Mouse (Mus musculus) heart, embryonic 15.5 days (tissue): ENCODE measurements around the gene Snx5. TPM values are rescaled to one million over a fixed set of nuclear protein-coding genes. Genes with fewer than 3 reads are reported as not detected.

Experiments used
- ATAC-seq: fragments of 200-750 bp; cut with Nextera tagmentation; replicated peaks from 2 replicates; pipeline ENCODE4 v1.8.0; 2017; ENCODE audit warnings: low read depth, moderate TSS enrichment; ENCODE audit not compliant: insufficient number of reproducible peaks, insufficient read depth, low FRiP score
- H3K27ac ChIP-seq: fragments of 300-500 bp; sonication (generic); 2 replicates; pipeline ENCODE4 v1.5.1; 2015; ENCODE audit warnings: mild to moderate bottlenecking, inconsistent platforms
- H3K27me3 ChIP-seq: fragments of 300-500 bp; sonication (generic); 2 replicates; pipeline ENCODE4 v1.6.1; 2015; ENCODE audit warnings: inconsistent platforms
- H3K36me3 ChIP-seq: fragments of 300-500 bp; sonication (generic); 2 replicates; pipeline ENCODE4 v1.6.1; 2015; ENCODE audit warnings: mild to moderate bottlenecking, inconsistent platforms
- H3K4me1 ChIP-seq: fragments of 300-500 bp; sonication (generic); replicated peaks from 2 replicates; pipeline ENCODE4 v1.6.1; 2015; ENCODE audit warnings: inconsistent platforms
- H3K4me2 ChIP-seq: fragments of 300-500 bp; sonication (generic); 2 replicates; pipeline ENCODE4 v1.6.1; 2015; ENCODE audit warnings: inconsistent platforms, mild to moderate bottlenecking, moderate library complexity
- H3K4me3 ChIP-seq: fragments of 300-500 bp; sonication (generic); 2 replicates; pipeline ENCODE4 v1.5.1; 2015; ENCODE audit warnings: mild to moderate bottlenecking, inconsistent platforms
- H3K9ac ChIP-seq: fragments of 300-500 bp; sonication (generic); 2 replicates; pipeline ENCODE4 v1.6.1; 2015; ENCODE audit warnings: mild to moderate bottlenecking, inconsistent platforms
- H3K9me3 ChIP-seq: fragments of 300-500 bp; sonication (generic); replicated peaks from 2 replicates; pipeline ENCODE4 v1.6.1; 2016; ENCODE audit warnings: inconsistent platforms
- WGBS: fragments of 180-500 bp; shearing (Covaris S2); methylation state at CpG from one replicate; pipeline ENCODE4 v1.1.7; 2015; ENCODE audit warnings: mixed read lengths; 5-methylcytosine and 5-hydroxymethylcytosine counted together
- polyA plus RNA-seq: library from polyadenylated mRNA; unstranded; fragments of >200 nt; fragmentation: Nextera tagmentation; extraction: Ambion mirVana; gene quantifications from 2 replicates; pipeline ENCODE4 v1.2.1, GENCODE M21; 2015

Gene Snx5
- polyA plus RNA-seq, 1 experiment from 2014 or later, result 78.9 TPM

GRCm38 (mm10) chr2:144240095-144240899 is 30.4 kb downstream of the Snx5 start:
- WGBS, result 80% methylated on average over 3 of the region's 3 CpGs
- H3K4me1 ChIP-seq, result no peaks in the 10 kb centered on the region; the same call in 1 of the 2 replicates
- no peak for ATAC-seq
- H3K4me3 ChIP-seq, result no peak overlapping the region
- no peak overlapping the region for H3K4me2 ChIP-seq
- no peaks in the 10 kb centered on the region for H3K27me3 ChIP-seq
- no peaks in the 10 kb centered on the region for H3K36me3 ChIP-seq
- H3K9me3 ChIP-seq, result no peaks in the 10 kb centered on the region
- H3K27ac ChIP-seq, result no peak overlapping the region
- no peak overlapping the region for H3K9ac ChIP-seq

- Histone ChIP-seq H3K36me3 (no peaks in the 10 kb centered on the region), H3K4me3 (no peak overlapping the region), H3K4me2 (no peak overlapping the region), H3K9ac (no peak overlapping the region), H3K4me1 (no peaks in the 10 kb centered on the region; the same call in 1 of the 2 replicates), H3K27me3 (no peaks in the 10 kb centered on the region), H3K27ac (no peak overlapping the region), H3K9me3 (no peaks in the 10 kb centered on the region)
- 49% methylated on average over 2 of the region's 2 CpGs for WGBS
- no peak for ATAC-seq
These were observed 31.4 kb downstream of the Snx5 start for GRCm38 (mm10) chr2:144239318-144239717.

- no peaks in the 10 kb centered on the region for H3K27me3 ChIP-seq
- no peak overlapping the region for H3K4me3 ChIP-seq
- H3K36me3 ChIP-seq, result no peaks in the 10 kb centered on the region
- WGBS, result 59% methylated on average over 6 of the region's 6 CpGs
- H3K27ac ChIP-seq, result no peak overlapping the region
- no peaks in the 10 kb centered on the region for H3K9me3 ChIP-seq
- H3K4me2 ChIP-seq, result no peak overlapping the region
- ATAC-seq, result 0 out of 2 replicates have a peak, but pooled peaks have one; percentile 31
- no peaks in the 10 kb centered on the region; the same call in 1 of the 2 replicates for H3K4me1 ChIP-seq
- H3K9ac ChIP-seq, result no peak overlapping the region
These were observed 32.4 kb downstream of the Snx5 start for GRCm38 (mm10) chr2:144238341-144238740.

- H3K27me3 ChIP-seq, result no peaks in the 10 kb centered on the region
- no peak for ATAC-seq
- H3K36me3 ChIP-seq, result no peaks in the 10 kb centered on the region
- no peak overlapping the region for H3K9ac ChIP-seq
- no peaks in the 10 kb centered on the region; the same call in 1 of the 2 replicates for H3K4me1 ChIP-seq
- no peak overlapping the region for H3K4me3 ChIP-seq
- WGBS, result 55% methylated on average over 9 of the region's 9 CpGs
- H3K4me2 ChIP-seq, result no peak overlapping the region
- no peaks in the 10 kb centered on the region for H3K9me3 ChIP-seq
- H3K27ac ChIP-seq, result no peak overlapping the region
These were observed 33.7 kb downstream of the Snx5 start for GRCm38 (mm10) chr2:144236791-144237584.

GRCm38 (mm10) chr2:144235776-144236175 is 34.9 kb downstream of the Snx5 start:
- 68% methylated on average over 3 of the region's 3 CpGs for WGBS
- H3K27me3 ChIP-seq, result no peaks in the 10 kb centered on the region
- H3K36me3 ChIP-seq, result no peaks in the 10 kb centered on the region
- no peak for ATAC-seq
- H3K4me1 ChIP-seq, result peaks cover 3% of the 10 kb centered on the region
- no peak overlapping the region for H3K27ac ChIP-seq
- no peak overlapping the region for H3K4me3 ChIP-seq
- no peaks in the 10 kb centered on the region for H3K9me3 ChIP-seq
- H3K4me2 ChIP-seq, result no peak overlapping the region
- H3K9ac ChIP-seq, result no peak overlapping the region

GRCm38 (mm10) chr2:144233534-144233933 is 37.2 kb downstream of the Snx5 start:
- H3K9ac ChIP-seq, result no peak overlapping the region
- H3K4me1 ChIP-seq, result peaks cover 7% of the 10 kb centered on the region; the same call in 1 of the 2 replicates
- WGBS, result 71% methylated on average over 3 of the region's 3 CpGs
- no peak overlapping the region for H3K4me2 ChIP-seq
- no peak for ATAC-seq
- H3K27me3 ChIP-seq, result no peaks in the 10 kb centered on the region
- H3K9me3 ChIP-seq, result no peaks in the 10 kb centered on the region
- no peaks in the 10 kb centered on the region for H3K36me3 ChIP-seq
- H3K27ac ChIP-seq, result no peak overlapping the region
- no peak overlapping the region for H3K4me3 ChIP-seq

- Histone ChIP-seq H3K27me3 (no peaks in the 10 kb centered on the region), H3K9me3 (peaks cover 4% of the 10 kb centered on the region; the same call in 1 of the 2 replicates), H3K36me3 (no peaks in the 10 kb centered on the region), H3K4me3 (no peak overlapping the region), H3K27ac (no peak overlapping the region), H3K4me1 (peaks cover 7% of the 10 kb centered on the region; the same call in 1 of the 2 replicates), H3K4me2 (no peak overlapping the region; the same call in 1 of the 2 replicates), H3K9ac (no peak overlapping the region)
- ATAC-seq, result no peak
- WGBS, result 55% methylated on average over 5 of the region's 5 CpGs
These were observed 39.6 kb downstream of the Snx5 start for GRCm38 (mm10) chr2:144231115-144231514.

- Histone ChIP-seq H3K27ac (no peak overlapping the region), H3K36me3 (no peaks in the 10 kb centered on the region), H3K9me3 (peaks cover 4% of the 10 kb centered on the region; the same call in 1 of the 2 replicates), H3K9ac (no peak overlapping the region), H3K27me3 (no peaks in the 10 kb centered on the region), H3K4me1 (peaks cover 7% of the 10 kb centered on the region; the same call in 1 of the 2 replicates), H3K4me3 (no peak overlapping the region), H3K4me2 (no peak overlapping the region; the same call in 1 of the 2 replicates)
- 21% methylated on average over 7 of the region's 7 CpGs for WGBS
- no peak for ATAC-seq
These were observed 40.2 kb downstream of the Snx5 start for GRCm38 (mm10) chr2:144230498-144230897.

- no peak for ATAC-seq
- H3K4me2 ChIP-seq, result no peak overlapping the region
- peaks cover 7% of the 10 kb centered on the region for H3K4me1 ChIP-seq
- no peak overlapping the region for H3K4me3 ChIP-seq
- H3K9me3 ChIP-seq, result peaks cover 4% of the 10 kb centered on the region; the same call in 1 of the 2 replicates
- no peak overlapping the region for H3K27ac ChIP-seq
- H3K9ac ChIP-seq, result no peak overlapping the region
- WGBS, result 85% methylated on average over 14 of the region's 14 CpGs
- H3K36me3 ChIP-seq, result no peaks in the 10 kb centered on the region
- no peaks in the 10 kb centered on the region for H3K27me3 ChIP-seq
These were observed 41.1 kb downstream of the Snx5 start for GRCm38 (mm10) chr2:144229647-144230046.

GRCm38 (mm10) chr2:144228521-144229346 is 42.0 kb downstream of the Snx5 start:
- WGBS, result 75% methylated on average over 12 of the region's 12 CpGs
- no peak for ATAC-seq

More at GRCm38 (mm10) chr2:144228521-144229346, 42.0 kb downstream of the Snx5 start:
- Histone ChIP-seq H3K4me1 (peaks cover 7% of the 10 kb centered on the region), H3K9me3 (peaks cover 4% of the 10 kb centered on the region; the same call in 1 of the 2 replicates), H3K4me2 (no peak overlapping the region), H3K27ac (no peak overlapping the region), H3K4me3 (no peak overlapping the region), H3K9ac (no peak overlapping the region), H3K27me3 (no peaks in the 10 kb centered on the region), H3K36me3 (no peaks in the 10 kb centered on the region)
